Mouse (Mus musculus) MEL (cell line): ENCODE data around the gene Pgam5. TPM values are rescaled to one million over a fixed set of nuclear protein-coding genes. Genes with fewer than 3 reads are reported as not detected.

ENCODE experiments used
- DNase-seq: peaks from one replicate; pipeline ENCODE4 v3.0.0; 2011; ENCODE audit warnings: low read depth, low spot score
- H3K27ac ChIP-seq: 2 replicates; pipeline ENCODE4 v1.5.1; 2012; ENCODE audit warnings: low read depth, mild to moderate bottlenecking, control low read depth, low read length, moderate library complexity; ENCODE audit not compliant: control insufficient read depth
- H3K27me3 ChIP-seq, 2 experiments: fragments of 150-350 bp in 1 of 2; sonication (generic) in 1 of 2; 2 replicates each; pipeline ENCODE4 v1.6.1; 2012; ENCODE audit warnings: low read length in 2 of 2, mild to moderate bottlenecking in 2 of 2, improper control_type of control experiment in 1 of 2, moderate library complexity in 1 of 2; ENCODE audit not compliant: insufficient read depth in 2 of 2, control insufficient read depth in 1 of 2
- H3K36me3 ChIP-seq, 2 experiments: 2 replicates each; pipeline ENCODE4 v1.6.1; 2012 to 2014; ENCODE audit warnings: low read length in 2 of 2, improper control_type of control experiment in 1 of 2, inconsistent platforms in 1 of 2, mild to moderate bottlenecking in 1 of 2; ENCODE audit not compliant: insufficient read depth in 2 of 2, control insufficient read depth in 1 of 2
- H3K4me1 ChIP-seq, 2 experiments: fragments of 150-350 bp in 1 of 2; sonication (generic) in 1 of 2; 2 replicates each; pipeline ENCODE4 v1.6.1; 2012; ENCODE audit warnings: low read length in 2 of 2, improper control_type of control experiment in 1 of 2, mild to moderate bottlenecking in 1 of 2; ENCODE audit not compliant: insufficient read depth in 2 of 2, control insufficient read depth in 1 of 2
- H3K4me3 ChIP-seq, 2 experiments: fragments of 150-350 bp in 1 of 2; sonication (generic) in 1 of 2; 2 replicates each; pipeline ENCODE4 v1.5.1; 2012; ENCODE audit warnings: low read depth in 2 of 2, low read length in 2 of 2, mild to moderate bottlenecking in 2 of 2, moderate library complexity in 2 of 2, control low read depth in 1 of 2, improper control_type of control experiment in 1 of 2; ENCODE audit not compliant: control insufficient read depth in 1 of 2, insufficient read depth in 1 of 2
- H3K79me2 ChIP-seq: 2 replicates; pipeline ENCODE4 v1.6.1; 2012; ENCODE audit warnings: mild to moderate bottlenecking, low read length, moderate library complexity; ENCODE audit not compliant: control insufficient read depth, poor library complexity, insufficient read depth
- H3K9ac ChIP-seq: 2 replicates; pipeline ENCODE4 v1.6.1; 2012; ENCODE audit warnings: low read depth, mild to moderate bottlenecking, control low read depth, low read length, moderate library complexity; ENCODE audit not compliant: control insufficient read depth, poor library complexity, severe bottlenecking
- H3K9me3 ChIP-seq: fragments of 150-350 bp; sonication (generic); replicated peaks from 2 replicates; pipeline ENCODE4 v1.6.1; 2012; ENCODE audit warnings: mild to moderate bottlenecking, low read length, improper control_type of control experiment, moderate library complexity; ENCODE audit not compliant: insufficient read depth
- CHD2 ChIP-seq: IDR thresholded peaks from 2 replicates; pipeline ENCODE4 v1.6.1; 2011; ENCODE audit warnings: low read length, improper control_type of control experiment
- CTCF ChIP-seq, 3 experiments: IDR thresholded peaks in 2 of 3; conservative IDR thresholded peaks in 1 of 3; 2 replicates each; pipeline ENCODE4 v1.5.1; 2011 to 2012; ENCODE audit warnings: low read length in 3 of 3, low read depth in 2 of 3, mild to moderate bottlenecking in 2 of 3, improper control_type of control experiment in 1 of 3, inconsistent platforms in 1 of 3, mixed read lengths in 1 of 3, moderate library complexity in 1 of 3; ENCODE audit not compliant: control insufficient read depth in 1 of 3, insufficient read depth in 1 of 3, poor library complexity in 1 of 3, severe bottlenecking in 1 of 3
- ELF1 ChIP-seq: IDR thresholded peaks from 2 replicates; pipeline ENCODE4 v1.6.1; 2014; ENCODE audit warnings: low read depth, mild to moderate bottlenecking, inconsistent platforms, low read length, improper control_type of control experiment, moderate library complexity
- EP300 ChIP-seq, 2 experiments: IDR thresholded peaks; 2 replicates each; pipeline ENCODE4 v1.6.1; 2011; ENCODE audit warnings: improper control_type of control experiment in 2 of 2, low read length in 2 of 2, low read depth in 1 of 2, mild to moderate bottlenecking in 1 of 2
- GATA1 ChIP-seq: IDR thresholded peaks from 2 replicates; pipeline ENCODE4 v1.6.1; 2011; ENCODE audit warnings: low read depth, low read length, improper control_type of control experiment
- MEF2A ChIP-seq: IDR thresholded peaks from 2 replicates; pipeline ENCODE4 v1.6.1; 2014; ENCODE audit warnings: low read depth, mild to moderate bottlenecking, inconsistent platforms, low read length, improper control_type of control experiment; ENCODE audit not compliant: poor library complexity, insufficient replicate concordance, severe bottlenecking; ENCODE audit errors: extremely low read depth
- MYB ChIP-seq: IDR thresholded peaks from 2 replicates; pipeline ENCODE4 v1.6.1; 2011; ENCODE audit warnings: mild to moderate bottlenecking, low read depth, low read length, improper control_type of control experiment
- MYC ChIP-seq: IDR thresholded peaks from 2 replicates; pipeline ENCODE4 v1.6.1; 2011; ENCODE audit warnings: low read depth, mild to moderate bottlenecking, low read length, improper control_type of control experiment, moderate library complexity
- NRF1 ChIP-seq: IDR thresholded peaks from 2 replicates; pipeline ENCODE4 v1.6.1; 2014; ENCODE audit warnings: low read depth, mild to moderate bottlenecking, inconsistent platforms, low read length, improper control_type of control experiment, moderate library complexity; ENCODE audit not compliant: poor library complexity, insufficient read depth, severe bottlenecking
- POLR2A ChIP-seq, 2 experiments: IDR thresholded peaks; 2 replicates each; pipeline ENCODE4 v1.6.1; 2011 to 2012; ENCODE audit warnings: low read length in 2 of 2, mild to moderate bottlenecking in 2 of 2, control low read depth in 1 of 2, improper control_type of control experiment in 1 of 2, low read depth in 1 of 2, moderate library complexity in 1 of 2; ENCODE audit not compliant: control insufficient read depth in 1 of 2, insufficient read depth in 1 of 2, poor library complexity in 1 of 2
- POLR2AphosphoS2 ChIP-seq: IDR thresholded peaks from 2 replicates; pipeline ENCODE4 v1.6.1; 2011; ENCODE audit warnings: low read length, improper control_type of control experiment
- RCOR1 ChIP-seq: IDR thresholded peaks from 2 replicates; pipeline ENCODE4 v1.6.1; 2012; ENCODE audit warnings: low read depth, mild to moderate bottlenecking, inconsistent platforms, low read length, improper control_type of control experiment
- TAL1 ChIP-seq: IDR thresholded peaks from 2 replicates; pipeline ENCODE4 v1.6.1; 2012; ENCODE audit warnings: mild to moderate bottlenecking, inconsistent platforms, low read length, moderate library complexity, mixed read lengths
- TCF12 ChIP-seq: IDR thresholded peaks from 2 replicates; pipeline ENCODE4 v1.6.1; 2014; ENCODE audit warnings: low read depth, mild to moderate bottlenecking, inconsistent platforms, low read length, improper control_type of control experiment, moderate library complexity
- UBTF ChIP-seq: IDR thresholded peaks from 2 replicates; pipeline ENCODE4 v1.6.1; 2012; ENCODE audit warnings: low read depth, mild to moderate bottlenecking, inconsistent platforms, low read length, improper control_type of control experiment, moderate library complexity, borderline replicate concordance; ENCODE audit not compliant: insufficient read depth
- ZC3H11A ChIP-seq: IDR thresholded peaks from 2 replicates; pipeline ENCODE4 v1.6.1; 2012; ENCODE audit warnings: low read depth, mild to moderate bottlenecking, inconsistent platforms, low read length, improper control_type of control experiment
- ZNF384 ChIP-seq: IDR thresholded peaks from 2 replicates; pipeline ENCODE4 v1.6.1; 2012; ENCODE audit warnings: low read depth, mild to moderate bottlenecking, inconsistent platforms, low read length, improper control_type of control experiment
- polyA plus RNA-seq, 2 experiments: library from polyadenylated mRNA; stranded (reverse) in 1 of 2; unstranded in 1 of 2; fragments of >175 nt in 1 of 2; fragments of >200 nt in 1 of 2; gene quantifications; 2 replicates each; pipeline versions ENCODE4 v1.2.1 to v1.2.4; 2012; ENCODE audit warnings: low replicate concordance in 2 of 2, low read depth in 1 of 2; ENCODE audit not compliant: insufficient read length in 2 of 2, insufficient read depth in 1 of 2, missing spikeins in 1 of 2
- total RNA-seq: library from RNA; depleted of rRNA; stranded (reverse); fragments of 300-350 nt; gene quantifications from 2 replicates; pipeline ENCODE4 v1.2.3, GENCODE M21; 2012

Pgam5 gene
- total and polyA plus RNA-seq, 3 experiments = 95.8 to 115 TPM; not detected in 1

DNA sequence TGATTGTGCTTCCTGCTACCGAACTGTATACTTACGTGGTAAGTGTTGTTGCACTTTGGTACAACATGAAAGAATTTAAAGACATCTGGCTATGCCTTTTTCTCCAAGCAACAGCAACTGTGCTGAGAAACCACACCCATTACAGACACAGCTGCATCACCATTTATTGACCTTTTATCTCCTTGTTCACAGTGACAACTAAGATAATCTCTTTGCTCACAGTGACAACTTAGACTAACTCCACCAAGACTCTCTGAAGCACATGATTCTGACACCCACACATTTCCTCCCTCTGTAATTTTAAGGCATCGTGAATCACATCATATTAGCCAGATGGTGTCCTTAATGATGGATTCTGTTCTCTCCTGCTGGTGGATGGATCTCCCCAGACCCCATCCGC is 4.4 kb upstream of the Pgam5 start:
- peak; percentile 58 for DNase-seq
- TF ChIP-seq EP300 (IDR thresholded peaks at IDR 0.05; ENCODE audit: low read depth in 1 of 2, low read length in 2 of 2) = peak; percentile 59 to 76
- peak; percentile 50; the same call in 1 of the 2 replicates for TF ChIP-seq TCF12
- no peak for TF ChIP-seq TAL1
- peak; percentile 78 for TF ChIP-seq GATA1
- TF ChIP-seq RCOR1 = no peak; the same call in 1 of the 2 replicates
- no peak for TF ChIP-seq CHD2
- Histone ChIP-seq H3K9ac (no peak overlapping the region), H3K4me1 (peaks cover 6 to 14% of the 10 kb centered on the region in 2 experiments), H3K79me2 (peaks cover 5% of the 10 kb centered on the region), H3K4me3 (no peak overlapping the region), H3K9me3 (no peaks in the 10 kb centered on the region), H3K27me3 (no peaks in the 10 kb centered on the region), H3K27ac (no peak overlapping the region), H3K36me3 (peaks cover 0 to 21% of the 10 kb centered on the region in 2 experiments; a peak in 2 of 4 replicates)

DNA sequence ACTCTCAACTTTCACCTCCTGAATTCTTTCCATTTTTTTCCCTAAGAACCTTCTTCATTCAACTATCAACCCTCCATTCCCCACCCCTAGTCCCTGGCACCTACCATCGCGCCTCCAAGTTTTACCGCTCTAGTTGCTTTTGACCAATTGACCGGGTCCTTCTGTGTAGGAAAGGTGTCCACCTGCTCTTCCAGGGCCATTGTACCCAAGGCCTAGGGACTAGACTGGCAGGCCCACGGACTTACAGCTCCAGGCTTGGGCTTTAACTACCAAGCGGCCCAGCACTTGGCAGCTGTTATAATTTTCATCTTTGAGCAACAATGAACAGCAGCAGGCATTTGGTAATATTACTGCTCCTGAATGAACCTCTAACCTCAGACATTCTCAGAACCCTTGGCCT is 529 bp upstream of the Pgam5 start:
- no peak for TF ChIP-seq MYC
- no peak for TF ChIP-seq NRF1
- no peak for TF ChIP-seq POLR2AphosphoS2
- TF ChIP-seq ELF1 = no peak
- no peak for TF ChIP-seq MYB
- TF ChIP-seq TAL1 = no peak
- no peak for TF ChIP-seq CHD2
- TF ChIP-seq MEF2A = no peak
- H3K27me3 ChIP-seq = no peaks in the 10 kb centered on the region
- no peak for DNase-seq

DNA sequence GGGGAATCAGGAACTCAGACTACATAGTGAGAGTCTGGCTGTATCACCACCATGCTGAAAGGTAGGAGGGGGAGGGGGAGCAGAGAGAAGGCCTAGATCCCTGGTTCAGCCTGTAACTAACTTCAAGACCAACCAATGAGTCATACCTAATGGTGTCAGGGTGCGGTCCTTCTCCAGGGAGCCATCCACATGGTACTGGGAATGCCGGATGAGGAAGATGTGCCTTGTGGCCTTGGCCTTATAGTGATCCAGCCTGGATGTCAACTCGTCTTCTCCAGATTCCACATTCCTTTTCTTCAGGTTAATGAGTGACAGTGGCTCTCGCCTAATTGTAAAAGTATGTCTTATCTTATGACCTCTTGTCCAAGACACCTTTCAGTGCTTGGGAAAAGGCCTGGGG is 2.8 kb downstream of the Pgam5 start:
- no peak for TF ChIP-seq EP300 (IDR thresholded peaks at IDR 0.05; ENCODE audit: low read depth in 1 of 2, low read length in 2 of 2)
- TF ChIP-seq POLR2A (IDR thresholded peaks at IDR 0.05; ENCODE audit: control insufficient read depth in 1 of 2, insufficient read depth in 1 of 2, low read depth in 1 of 2, low read length in 2 of 2, poor library complexity in 1 of 2) = no peak
- no peak for TF ChIP-seq TCF12
- TF ChIP-seq ZC3H11A = no peak
- TF ChIP-seq UBTF = no peak
- TF ChIP-seq ZNF384 = no peak
- no peak for TF ChIP-seq CTCF (IDR thresholded peaks at IDR 0.05 in 2 of 3, conservative IDR thresholded peaks at IDR 0.05 in 1 of 3; ENCODE audit: control insufficient read depth in 1 of 3, insufficient read depth in 1 of 3, low read depth in 2 of 3, low read length in 3 of 3, poor library complexity in 1 of 3, severe bottlenecking in 1 of 3)
- TF ChIP-seq, all 39 proteins: peak for 0

More for the DNA sequence above, 529 bp upstream of the Pgam5 start:
- Histone ChIP-seq H3K9me3 (no peaks in the 10 kb centered on the region), H3K4me3 (no peak overlapping the region), H3K9ac (no peak overlapping the region), H3K27ac (no peak overlapping the region), H3K4me1 (peaks cover 6 to 21% of the 10 kb centered on the region in 2 experiments), H3K79me2 (peaks cover 25% of the 10 kb centered on the region), H3K36me3 (peaks cover 3 to 26% of the 10 kb centered on the region in 2 experiments)

More for the DNA sequence above, 2.8 kb downstream of the Pgam5 start:
- H3K27ac ChIP-seq = no peak overlapping the region
- H3K4me1 ChIP-seq = peaks cover 3 to 11% of the 10 kb centered on the region in 2 experiments; a peak in 3 of 4 replicates
- H3K9ac ChIP-seq = no peak overlapping the region
- H3K4me3 ChIP-seq = no peak overlapping the region
- H3K36me3 ChIP-seq = peaks cover 9 to 10% of the 10 kb centered on the region in 2 experiments
- DNase-seq = no peak
- H3K27me3 ChIP-seq = no peaks in the 10 kb centered on the region
- H3K79me2 ChIP-seq = peaks cover 25% of the 10 kb centered on the region
- no peaks in the 10 kb centered on the region for H3K9me3 ChIP-seq
